Mouse (Mus musculus): ENCODE results near the gene Olfr739.

Olfr739 gene

GRCm38 (mm10) chr14:50418326-50418725 is at the start of gene Olfr739:
Olfr739 (plus strand) TSS chr14:50418626.
- no peak for DNase-seq (ENCODE audit: low spot score in 2 of 2)

- no peak for DNase-seq (ENCODE audit: low spot score in 2 of 2)
These were observed 37.6 kb upstream of the Olfr739 start, which contains the start of gene Olfr736 for GRCm38 (mm10) chr14:50380863-50381262. Olfr736 (plus strand) TSS chr14:50381163.

- DNase-seq (ENCODE audit: low spot score in 2 of 2): no peak
These were observed 11.2 kb upstream of the Olfr739 start, which contains the start of gene Olfr738 for GRCm38 (mm10) chr14:50407268-50407667. Olfr738 (plus strand) TSS chr14:50407568.

- DNase-seq (ENCODE audit: low spot score in 2 of 2): no peak
These were observed 26.8 kb downstream of the Olfr739 start, which contains the start of gene Olfr740 for GRCm38 (mm10) chr14:50445245-50445644. Olfr740 (plus strand) TSS chr14:50445545.

- no peak for DNase-seq (ENCODE audit: low spot score in 2 of 2)
These were observed 54.0 kb downstream of the Olfr739 start, which contains the start of gene Olfr741 for GRCm38 (mm10) chr14:50472438-50472837. Olfr741 (plus strand) TSS chr14:50472738.
